Mouse (Mus musculus) hindlimb bud, embryonic 11.5 days (tissue): ENCODE data around the gene Klf7.

Experiments
- DNase-seq: peaks from one replicate; pipeline ENCODE4 v3.0.0-alpha.2; 2012; ENCODE audit warnings: low read depth, low spot score; ENCODE audit errors: extremely low spot score

Klf7 gene

DNA sequence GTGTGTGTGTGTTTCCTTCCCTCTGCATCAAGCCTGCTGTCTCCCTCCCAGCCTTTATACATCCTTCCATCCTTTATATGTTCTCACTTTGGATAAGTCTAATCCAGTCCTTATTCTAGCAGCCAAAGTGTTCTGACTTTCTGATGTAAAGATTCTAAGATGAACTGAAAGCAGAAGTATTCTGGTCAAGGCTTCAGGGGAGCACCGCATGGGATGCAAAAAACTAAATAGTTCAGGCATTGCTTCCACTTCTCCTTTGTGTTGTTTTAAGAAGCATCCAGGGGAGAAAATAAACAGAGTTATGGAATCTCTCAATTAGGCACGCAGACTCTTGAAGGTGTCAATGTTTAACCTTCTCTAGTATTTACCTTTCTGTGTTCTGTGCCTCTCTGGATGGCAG, 141.3 kb downstream of the Klf7 start:
- no peak for DNase-seq
